Mouse (Mus musculus) heart, adult 2 months (tissue): ENCODE data around the gene Suz12.

Experiments
- CTCF ChIP-seq: fragments of 200-600 bp; IDR thresholded peaks from 2 replicates; pipeline ENCODE4 v1.8.1; 2022; ENCODE audit warnings: antibody characterized with exemption, mild to moderate bottlenecking, moderate library complexity
- EP300 ChIP-seq: fragments of 200-500 bp; IDR thresholded peaks from 2 replicates; pipeline ENCODE4 v1.6.1; 2011; ENCODE audit warnings: low read depth, low read length, control low read depth; ENCODE audit not compliant: insufficient read depth
- POLR2A ChIP-seq: fragments of 200-500 bp; IDR thresholded peaks from 2 replicates; pipeline ENCODE4 v1.6.1; 2011; ENCODE audit warnings: mild to moderate bottlenecking, low read depth, low read length, control low read depth; ENCODE audit not compliant: insufficient read depth

DNA sequence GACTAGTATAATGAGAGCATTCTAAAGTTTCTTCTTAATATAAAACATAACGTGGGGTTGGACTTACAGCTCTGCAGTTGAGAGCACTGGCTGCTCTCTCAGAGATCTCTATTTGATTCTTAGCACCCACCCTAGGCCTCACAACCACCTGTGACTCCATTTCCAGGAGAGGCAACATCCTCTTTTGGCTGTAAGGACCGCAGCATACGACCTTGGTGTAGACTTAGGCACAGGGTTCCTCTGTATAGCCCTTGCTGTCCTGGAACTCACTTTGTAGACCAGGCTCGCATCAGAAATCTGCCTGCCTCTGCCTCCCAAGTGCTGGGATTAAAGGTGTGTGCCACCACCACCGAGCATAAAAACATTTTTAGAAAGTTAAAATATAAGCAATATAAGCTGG, 1.3 kb upstream of the Suz12 start:
- TF ChIP-seq CTCF (no peak), POLR2A (no peak), EP300 (no peak)
